Mouse (Mus musculus) gastrocnemius, postnatal 25 days (tissue): ENCODE results near the gene Slc37a1. TPM values are rescaled to one million over a fixed set of nuclear protein-coding genes. Genes with fewer than 3 reads are reported as not detected.

Source experiments
- DNase-seq: peaks from one replicate; pipeline ENCODE4 v3.0.0; 2022
- long read RNA-seq, 2 experiments: library from polyadenylated mRNA; stranded (forward); transcript quantifications; one replicate each; pipeline ENCODE4 v2.0.0; 2021
- total RNA-seq, 2 experiments: library from RNA; stranded (reverse); gene quantifications; 1 replicate in 1 of 2; 2 replicates in 1 of 2; pipeline ENCODE4 v1.2.3; 2021

Slc37a1 gene
- 1 to 10 TPM; 3.0 to 5.2 TPM for total RNA-seq
- long read RNA-seq, experiment 1, partial matches to known transcripts, result 0 of 2 reads
- long read RNA-seq, experiment 1, other reads (novel, unspliced or antisense), result 0 of 2 reads
- long read RNA-seq, experiment 2, partial matches to known transcripts, result 0 of 2 reads
- long read RNA-seq, experiment 2, other reads (novel, unspliced or antisense), result 0 of 2 reads

DNA sequence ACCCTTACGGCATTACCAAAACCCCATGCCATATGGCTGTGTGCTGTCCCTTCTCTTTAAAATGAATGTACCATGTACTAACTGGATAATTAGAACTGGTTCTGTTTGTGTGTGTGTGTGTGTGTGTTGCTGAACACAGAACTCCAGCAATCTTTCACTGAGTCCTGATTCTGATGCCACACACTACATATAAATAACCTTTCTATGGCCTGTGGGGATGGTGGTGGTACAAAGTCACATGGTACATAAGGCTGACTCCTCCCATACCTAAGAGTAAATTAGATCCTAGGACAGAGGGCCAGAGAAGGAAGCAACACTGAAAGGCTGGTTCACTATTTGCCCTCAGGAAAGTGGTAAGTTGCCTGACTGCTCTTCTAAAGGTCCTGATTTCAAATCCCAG is at the start of gene Slc37a1:
Gene Slc37a1, plus strand, starts transcription at position 301 of the 400 bp plus-strand sequence.
- DNase-seq, result no peak

DNA sequence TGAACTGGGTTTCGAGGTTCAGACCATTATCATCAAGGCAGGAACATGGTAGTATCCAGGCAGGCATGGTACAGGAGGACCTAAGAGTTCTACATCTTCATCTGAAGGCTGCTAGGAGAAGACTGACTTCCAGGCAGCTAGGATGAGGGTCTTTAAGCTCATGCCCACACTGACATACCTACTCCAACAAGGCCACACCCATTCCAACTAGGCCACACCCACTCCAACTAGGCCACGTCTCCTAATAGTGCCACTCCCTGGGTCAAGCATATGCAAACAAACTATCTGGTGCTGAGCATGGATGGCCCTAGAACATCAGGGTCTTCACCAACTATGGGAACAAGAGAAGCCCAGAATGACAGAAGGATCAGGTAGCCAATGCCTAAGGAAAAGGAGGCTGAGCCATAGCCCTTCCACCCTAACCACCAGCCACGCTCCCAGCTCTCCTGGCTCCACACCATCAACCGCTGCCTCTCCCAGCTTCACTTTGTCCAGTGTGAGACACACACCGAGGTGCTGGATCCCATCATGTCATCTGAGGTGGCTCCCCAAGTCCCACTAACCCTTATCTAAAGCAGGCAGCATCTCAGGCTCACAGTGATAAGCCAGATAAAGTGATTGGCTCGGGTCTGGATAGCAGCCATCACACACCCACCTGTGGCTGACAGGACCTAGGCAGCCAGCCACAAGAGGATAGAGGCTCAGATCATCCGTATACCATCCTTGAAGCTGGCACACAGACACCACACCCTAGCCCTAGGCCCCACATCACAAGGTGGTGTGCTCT is 48.2 kb upstream of the Slc37a1 start:
- DNase-seq, result no peak

DNA sequence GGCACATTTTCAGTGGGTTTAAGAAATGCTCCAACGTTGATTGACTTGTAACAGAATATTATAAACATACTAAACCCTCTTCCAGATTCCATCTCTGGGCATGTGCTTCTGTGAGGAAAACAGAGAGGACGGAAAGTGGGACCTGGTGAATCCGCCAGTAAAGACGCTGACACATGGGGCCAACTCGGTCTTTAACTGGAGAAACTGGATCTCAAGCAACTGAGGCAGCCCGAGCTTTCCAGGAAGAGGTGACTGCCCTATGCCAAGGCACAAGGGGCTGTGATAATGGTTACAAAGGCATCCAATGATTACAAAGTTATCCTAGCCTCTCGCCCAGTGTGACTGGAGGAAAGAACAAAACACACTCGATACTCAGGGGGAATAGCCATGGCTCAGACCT is 45.4 kb upstream of the Slc37a1 start:
- DNase-seq, result no peak

DNA sequence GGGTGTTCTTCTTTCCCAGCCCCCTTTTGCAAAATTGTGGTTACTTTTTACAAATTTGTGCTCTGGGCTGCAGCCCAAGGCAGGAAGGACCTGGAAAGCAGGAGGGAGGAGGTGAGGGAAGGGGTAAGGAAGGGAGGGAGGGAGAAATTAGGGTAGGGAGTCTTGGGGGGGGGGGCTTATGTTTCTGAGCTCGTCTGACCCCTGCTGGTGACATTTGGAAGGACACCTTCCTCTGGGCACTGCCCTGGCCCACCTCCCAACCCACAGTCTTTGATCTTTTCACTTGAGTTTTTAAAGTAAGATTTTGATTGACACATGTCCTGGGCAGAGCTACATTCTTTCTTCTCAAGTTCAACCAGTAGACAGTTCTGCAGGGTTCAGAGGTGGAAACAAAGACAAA is 43.8 kb upstream of the Slc37a1 start:
- DNase-seq, result no peak

DNA sequence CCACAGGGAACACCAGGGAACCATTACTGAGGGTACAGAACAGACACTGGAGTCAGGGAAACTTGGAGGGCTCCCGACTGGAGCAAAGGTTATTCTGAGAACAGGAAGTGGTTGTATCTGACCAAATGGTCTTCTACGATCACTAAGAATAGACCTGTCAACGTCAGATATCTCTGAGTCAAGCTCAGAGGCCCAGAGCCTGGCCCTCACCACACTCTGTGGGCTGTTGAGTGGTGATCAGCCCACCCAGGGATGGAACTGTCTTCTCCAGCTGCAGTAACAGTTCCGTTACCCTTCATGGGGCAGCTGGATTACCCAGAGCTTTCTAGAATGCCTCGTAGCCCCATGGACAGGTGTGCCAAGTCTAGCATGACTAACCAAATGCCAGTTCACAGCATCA is 41.3 kb upstream of the Slc37a1 start:
- no peak for DNase-seq

DNA sequence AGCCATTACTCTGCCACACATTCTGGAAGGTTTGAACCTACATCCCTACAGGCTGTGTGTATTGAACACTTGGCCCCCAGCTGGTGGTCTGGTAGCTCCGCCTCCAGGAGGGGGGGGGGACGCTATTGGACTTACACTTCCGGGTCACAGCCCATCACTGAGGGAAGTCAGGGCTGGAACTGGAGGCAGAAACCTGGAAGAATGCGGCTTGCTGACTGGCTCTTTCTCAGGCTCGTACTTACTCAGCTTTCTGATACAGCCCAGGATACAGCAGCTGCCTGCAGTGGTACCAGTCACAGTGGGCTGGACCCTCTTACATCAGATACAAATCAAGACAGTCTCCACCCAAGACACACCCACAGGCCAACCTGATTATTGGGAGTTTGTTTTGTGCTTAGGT is 39.4 kb upstream of the Slc37a1 start:
- no peak for DNase-seq

DNA sequence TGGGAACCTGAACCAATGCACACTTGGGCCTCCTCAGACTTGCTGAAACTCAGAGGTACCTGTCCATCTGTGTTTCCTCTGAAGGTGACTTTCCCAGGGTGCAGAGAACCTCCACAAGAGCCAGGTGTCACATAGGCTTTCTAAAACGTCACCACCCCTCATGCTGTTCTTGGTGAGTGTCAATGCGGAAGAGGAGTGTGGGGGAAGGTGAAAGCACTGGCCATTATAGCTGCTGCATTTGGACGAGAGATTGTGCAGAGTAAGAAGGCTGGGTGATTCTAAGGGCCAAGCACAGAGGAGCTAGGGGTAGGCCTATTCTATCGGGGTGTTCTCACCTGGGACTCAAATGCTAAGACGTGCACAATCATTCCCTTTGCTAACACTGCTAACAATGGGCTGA is 32.6 kb upstream of the Slc37a1 start:
- no peak for DNase-seq

DNA sequence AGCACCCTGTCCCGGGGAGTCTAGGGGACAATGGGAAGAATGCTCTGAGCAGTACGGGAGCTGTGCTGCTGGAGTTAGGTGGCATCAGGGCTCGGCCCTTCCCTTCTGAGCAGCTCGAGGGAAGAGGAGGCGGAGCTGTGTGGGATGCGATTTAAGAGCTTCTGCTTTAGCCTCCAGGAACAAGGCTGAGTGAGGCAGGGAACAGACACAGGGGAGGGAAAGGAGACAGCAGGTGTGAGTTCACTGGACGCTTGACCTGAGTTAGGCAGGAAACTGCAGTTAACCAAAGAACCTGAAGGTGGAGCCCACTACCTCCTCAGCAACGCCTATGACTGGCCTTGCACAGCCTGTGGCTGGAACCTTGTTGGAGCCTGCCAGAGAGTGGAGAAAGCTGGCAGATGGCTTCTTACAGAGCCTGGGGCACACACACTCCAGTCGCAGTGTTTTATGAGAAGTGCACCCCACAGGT is 32.1 kb upstream of the Slc37a1 start:
- peak; percentile 81 for DNase-seq

DNA sequence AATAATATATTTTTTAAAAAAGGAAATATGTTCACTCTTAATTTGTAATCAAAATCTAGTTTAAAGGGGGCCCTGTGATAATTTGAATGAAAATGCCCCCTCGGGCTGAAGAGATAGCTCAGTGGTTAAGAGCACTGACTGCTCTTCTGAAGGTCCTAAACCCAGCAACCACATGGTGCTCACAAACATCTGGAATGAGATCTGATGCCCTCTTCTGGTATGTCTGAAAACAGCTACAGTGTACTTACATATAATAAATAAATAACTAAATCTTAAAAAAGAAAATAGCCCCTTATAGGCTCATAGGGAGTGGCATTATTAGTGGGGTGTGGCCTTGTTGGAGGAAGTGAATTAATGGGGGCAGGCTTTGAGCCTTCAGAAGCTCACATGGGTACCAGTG is 29.4 kb upstream of the Slc37a1 start:
- DNase-seq, result no peak

DNA sequence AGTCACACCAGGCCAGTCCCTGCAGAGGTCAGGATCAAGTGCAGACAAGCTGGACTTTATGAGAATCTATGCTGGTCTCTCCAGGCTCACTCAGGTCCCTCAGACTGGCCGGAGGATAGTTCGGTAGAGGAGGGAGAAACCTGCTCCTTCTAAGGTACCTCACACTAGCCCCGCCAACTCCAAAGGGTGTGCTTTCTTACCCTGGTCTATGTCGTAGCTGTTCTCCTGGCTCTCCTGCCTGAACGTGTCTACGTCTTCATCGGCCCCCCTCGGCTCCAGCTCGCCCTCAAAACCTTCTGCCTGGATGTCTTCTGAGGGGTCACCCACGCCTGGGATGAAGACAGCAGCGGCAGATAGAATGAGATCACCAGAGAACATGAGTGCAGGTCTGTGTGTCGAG is 28.7 kb upstream of the Slc37a1 start:
- no peak for DNase-seq

DNA sequence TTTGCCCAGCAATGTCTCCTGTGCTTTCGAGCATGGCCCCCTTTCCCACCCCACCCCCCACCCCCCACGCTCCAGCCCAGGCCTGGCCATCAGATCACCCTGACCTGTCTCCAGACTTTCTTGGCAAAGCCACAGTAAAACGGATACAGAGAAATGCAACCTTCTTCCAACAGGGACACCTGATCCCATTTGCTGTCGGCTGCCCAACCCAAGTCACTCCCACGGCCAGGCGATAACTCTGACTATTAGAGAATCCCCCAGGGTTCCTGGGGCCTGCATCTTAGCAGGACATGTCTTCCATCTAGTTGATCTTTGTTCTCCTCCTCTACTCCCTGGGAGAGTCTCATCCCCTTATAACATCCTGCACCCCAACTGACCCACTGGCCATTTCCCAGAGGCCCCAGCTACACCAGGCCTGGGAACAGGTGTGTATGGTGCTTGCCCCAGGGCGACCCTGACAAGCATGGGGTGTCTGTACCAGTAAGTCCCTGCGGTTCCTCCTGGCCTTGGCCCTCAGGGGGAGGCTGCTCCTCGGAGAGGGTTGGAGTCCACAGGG is 28.2 kb upstream of the Slc37a1 start:
- DNase-seq, result peak; percentile 76

DNA sequence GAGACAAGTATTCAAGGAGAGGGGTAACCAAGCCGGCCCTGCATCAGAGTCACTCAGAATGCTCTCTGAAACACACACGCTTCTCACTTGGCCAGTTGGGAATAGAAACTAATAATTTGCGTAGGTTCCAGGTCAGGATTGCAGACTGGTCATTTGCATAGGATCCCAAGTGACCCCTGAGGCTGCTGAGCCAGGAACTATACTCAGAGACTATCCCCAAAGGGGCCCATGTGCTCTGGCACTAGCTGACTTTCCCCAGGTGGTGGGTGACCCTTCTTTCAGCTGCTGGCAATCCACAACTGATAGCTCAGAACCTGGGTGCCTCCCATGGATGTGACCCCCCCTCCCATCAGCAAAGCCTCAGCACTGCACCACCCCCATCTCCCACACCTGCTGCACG is 27.4 kb upstream of the Slc37a1 start:
- no peak for DNase-seq

DNA sequence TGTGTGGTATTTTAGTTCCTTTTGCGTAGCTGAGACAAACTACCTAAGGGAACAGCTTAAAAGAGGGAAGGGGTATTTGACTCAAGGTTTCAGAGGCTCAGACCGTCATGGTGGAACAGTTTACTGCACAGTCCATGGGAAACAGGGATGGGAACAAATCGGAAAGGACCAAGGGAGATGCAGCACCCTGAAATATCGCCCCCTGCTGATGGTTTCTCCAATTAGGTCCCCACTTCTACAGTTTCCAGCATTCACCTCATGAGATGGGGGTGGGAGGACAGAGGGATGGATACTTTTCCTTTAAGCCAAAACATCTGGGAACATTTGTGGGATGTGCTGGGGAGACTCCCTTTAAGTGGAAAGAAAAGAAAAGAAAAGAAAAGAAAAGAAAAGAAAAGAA is 26.8 kb upstream of the Slc37a1 start:
- DNase-seq, result no peak

DNA sequence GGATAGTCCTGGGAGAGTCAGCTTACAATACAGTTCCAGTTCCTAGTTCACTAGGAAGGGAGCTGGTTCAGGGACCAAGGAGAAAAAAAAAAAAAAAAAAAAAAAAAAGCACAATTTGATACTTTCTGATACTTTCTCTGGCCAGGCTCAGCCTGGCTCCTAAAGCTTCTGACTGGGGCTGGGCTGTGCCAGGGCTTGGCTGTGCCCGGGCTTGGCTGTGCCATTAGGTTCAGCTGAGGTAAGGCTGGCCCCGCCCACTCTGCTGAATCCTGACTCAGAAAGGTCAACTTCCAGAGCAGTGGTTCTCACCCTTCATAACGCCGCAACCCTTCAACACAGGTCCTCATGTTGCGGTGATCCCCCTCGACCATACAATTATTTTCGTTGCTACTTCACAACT is 26.2 kb upstream of the Slc37a1 start:
- peak; percentile 95 for DNase-seq

DNA sequence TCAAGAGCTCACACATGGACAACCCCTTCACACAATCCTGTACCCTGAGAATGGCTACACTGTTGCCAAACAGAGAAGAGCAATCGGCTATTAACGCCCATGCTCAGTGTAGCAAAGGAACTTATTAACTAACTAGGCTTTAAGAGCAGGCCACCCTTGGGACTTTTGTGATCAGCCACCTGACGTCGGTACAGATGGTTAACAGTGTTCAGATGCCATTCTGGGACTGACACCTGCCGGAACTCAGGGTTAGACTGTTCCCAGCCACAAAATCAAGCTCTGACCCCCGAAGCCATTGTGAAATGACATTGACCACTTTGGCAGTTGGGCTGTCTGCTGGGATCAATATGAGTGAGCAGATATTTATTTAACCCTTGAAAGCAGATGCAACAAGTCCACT is 25.2 kb upstream of the Slc37a1 start:
- DNase-seq, result no peak

DNA sequence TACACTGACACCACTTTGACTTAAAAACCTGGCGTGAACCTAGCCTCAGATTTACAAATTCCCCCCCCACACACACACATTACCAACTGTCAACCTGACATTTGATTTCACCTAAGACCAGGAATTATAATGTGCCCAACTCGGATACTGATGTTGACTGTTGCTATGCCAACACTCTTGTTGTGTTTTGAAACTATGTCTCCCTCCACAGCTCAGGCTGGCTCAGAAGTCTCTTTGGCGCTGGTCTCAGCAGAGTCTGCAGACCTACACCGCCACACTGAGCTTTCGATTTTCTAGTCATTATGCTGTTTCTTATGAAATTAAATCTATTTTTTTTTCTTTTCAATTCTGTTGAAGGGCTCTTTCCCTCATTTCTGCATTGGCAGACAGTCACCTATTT is 23.9 kb upstream of the Slc37a1 start:
- no peak for DNase-seq

DNA sequence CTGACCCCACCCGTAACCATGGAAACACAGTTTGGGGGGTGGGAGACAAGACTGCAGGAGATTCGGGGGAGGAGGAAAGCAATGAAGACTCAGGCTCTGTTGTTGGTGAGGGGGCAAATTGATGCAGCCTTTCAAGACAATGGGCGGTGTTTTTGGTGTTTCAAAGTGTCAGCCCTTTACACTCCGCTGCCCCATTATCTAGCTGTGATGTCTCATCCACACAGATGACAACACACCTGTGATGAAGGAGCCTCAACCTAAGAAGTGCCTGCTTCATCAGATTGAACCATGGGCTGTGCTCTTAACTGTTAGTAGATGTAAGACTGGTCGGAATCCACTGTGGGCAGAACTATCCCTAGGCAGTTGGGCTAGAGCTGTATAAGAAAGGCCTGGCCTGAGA is 22.8 kb upstream of the Slc37a1 start:
- no peak for DNase-seq

DNA sequence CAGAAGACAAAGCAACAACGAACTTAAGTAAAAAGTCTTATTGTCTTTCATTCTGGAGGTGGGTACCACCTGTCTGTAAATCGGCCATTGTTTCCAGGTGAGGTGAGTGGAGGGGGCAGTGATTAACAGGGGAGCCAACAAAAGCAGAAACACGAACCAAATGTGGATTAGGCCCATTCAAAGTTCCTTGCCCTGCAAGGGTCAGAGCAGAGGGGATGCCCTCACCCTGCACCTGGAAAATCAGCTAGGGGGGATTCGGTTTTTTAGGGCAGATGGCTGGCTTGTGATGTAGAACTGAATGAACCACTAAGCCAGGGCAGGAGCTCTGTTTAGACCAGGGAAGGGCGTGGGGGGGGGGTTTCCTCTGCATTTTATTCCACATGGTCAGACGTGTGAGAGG is 22.2 kb upstream of the Slc37a1 start:
- DNase-seq, result no peak

DNA sequence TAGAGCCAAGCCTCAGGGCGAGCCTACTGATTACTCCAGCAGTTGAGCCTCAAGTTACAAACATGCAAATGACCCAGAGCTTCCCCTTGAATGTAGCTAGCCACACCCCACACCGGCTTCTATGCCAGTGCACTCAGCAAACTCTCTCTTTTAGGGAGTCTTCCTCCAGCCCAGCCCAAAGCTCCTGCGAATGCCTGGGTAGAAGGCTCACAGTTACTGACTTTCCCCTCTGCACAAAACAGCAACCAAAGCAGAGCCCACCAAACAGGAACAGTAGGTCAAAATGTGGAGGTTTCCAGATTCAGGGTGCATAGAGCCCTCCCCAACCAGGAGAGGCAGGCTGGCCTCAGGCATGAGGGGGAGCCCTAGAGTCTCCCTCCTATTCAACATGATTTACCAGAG is 21.4 kb upstream of the Slc37a1 start:
- DNase-seq, result no peak

DNA sequence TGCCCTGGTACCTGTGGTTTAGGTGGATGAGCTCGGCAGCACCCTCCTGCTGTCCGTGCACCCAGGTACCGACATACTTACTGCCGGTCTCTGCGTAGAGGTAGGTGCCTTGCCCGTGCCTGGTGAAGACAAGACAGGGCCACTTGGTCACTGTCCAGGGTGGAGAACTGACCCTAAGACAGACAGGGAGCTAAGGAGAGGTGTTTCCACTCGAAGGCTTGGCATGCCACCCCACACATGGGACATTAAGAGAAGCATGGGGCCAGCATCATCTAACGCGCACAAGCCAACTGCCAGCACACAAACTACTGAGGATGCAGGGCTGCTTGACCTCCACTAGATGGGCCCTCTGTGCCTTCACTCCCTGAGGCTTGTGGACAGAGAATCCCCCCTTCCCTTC is 20.8 kb upstream of the Slc37a1 start:
- no peak for DNase-seq

DNA sequence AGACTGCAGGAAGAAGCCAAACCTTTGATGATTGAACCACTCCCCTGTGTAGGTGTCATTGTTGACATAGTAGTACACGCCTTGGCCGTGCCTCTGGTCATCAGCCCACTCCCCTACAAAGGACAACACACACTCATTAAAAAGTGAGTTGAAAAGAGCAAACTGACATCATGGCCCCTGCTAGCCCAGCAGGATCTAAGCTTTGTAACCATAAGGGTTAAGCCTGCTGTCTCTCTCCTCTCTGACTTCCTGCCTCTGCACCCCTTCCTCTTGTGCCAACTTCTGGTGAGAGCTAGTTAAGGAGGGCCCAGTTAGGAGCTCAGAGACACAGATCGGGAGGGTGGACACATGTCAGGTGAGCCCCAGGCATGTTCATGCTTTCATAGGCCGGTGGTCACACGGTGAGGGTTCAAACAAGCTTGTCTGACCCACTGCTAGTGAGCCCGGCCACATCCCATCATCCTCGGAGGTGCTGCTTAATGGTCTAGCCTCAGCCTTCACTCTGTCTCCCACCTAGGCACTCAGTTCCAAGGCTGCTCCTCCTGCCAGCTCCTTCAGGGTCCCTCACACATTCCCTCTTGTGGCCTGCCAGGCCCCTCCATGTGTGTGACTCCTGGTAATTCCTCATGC is 20.2 kb upstream of the Slc37a1 start:
- no peak for DNase-seq

DNA sequence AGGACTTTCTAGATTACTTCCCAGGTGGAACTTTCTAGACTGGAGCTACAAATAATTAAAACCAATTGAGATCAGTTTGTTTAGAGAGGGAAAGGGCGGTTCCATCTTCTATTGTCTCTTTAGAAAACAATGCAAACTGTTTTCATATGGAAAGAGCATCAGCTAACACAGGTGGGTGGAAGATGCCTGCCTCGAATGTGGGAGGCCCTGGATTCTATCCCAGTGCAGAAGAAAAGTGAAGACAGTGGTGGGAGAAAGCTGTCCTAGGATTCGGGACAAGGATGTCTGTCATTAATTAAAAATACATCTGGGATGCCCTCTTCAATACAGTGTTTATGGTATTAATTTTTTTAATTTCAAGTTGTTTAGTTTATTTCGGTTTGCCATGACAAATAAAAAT is 19.5 kb upstream of the Slc37a1 start:
- DNase-seq, result no peak

DNA sequence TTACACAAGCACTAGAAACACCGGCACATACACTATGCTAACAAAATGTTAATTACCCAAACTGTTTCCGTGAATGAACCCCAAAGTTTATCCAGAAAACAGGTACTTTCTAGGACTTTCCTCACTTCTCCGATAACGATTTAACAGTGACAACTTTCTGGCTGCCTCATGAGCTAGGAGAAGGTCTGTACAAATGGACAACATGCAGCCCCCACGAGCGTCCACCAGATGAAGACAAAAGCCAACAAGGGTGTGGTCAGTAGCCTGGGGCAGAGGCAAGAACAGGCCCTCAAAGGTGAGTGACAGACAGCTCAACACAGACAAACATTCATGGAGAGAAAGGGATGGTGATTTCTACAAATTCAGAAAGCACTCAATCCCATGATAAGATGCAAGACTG is 19.0 kb upstream of the Slc37a1 start:
- DNase-seq, result no peak
